Mouse (Mus musculus): Measurements from ENCODE around the gene Ina.

DNA sequence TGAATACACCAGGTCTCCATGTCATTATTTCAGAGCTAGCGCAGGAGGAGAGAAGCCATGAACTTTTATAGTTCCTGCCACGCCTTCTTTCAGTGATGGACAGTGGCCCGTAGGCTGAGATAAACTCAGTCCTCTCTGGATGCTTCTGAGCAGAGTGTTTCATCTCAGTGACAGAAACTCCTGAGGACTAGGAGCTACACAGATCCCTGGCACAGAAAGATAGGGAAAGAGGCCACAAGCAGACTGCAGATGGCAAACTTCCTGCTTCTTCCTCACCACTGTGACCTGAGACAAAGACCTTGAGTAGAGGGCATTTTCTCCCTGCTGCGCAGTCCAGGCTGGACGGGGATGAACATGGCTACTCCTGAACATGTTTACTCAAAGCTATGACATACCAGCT, 45.7 kb upstream of the Ina start:
- TF ChIP-seq EP300 (IDR thresholded peaks at IDR 0.05; ENCODE audit: low read depth in 1 of 2, low read length in 2 of 2) (peak in 1 of 2 experiments; percentile 50; a peak in 1 of 4 replicates), RAD21 (IDR thresholded peaks at IDR 0.05; ENCODE audit: low read depth, low read length) (no peak), CHD2 (IDR thresholded peaks at IDR 0.05; ENCODE audit: low read length) (no peak), NELFE (IDR thresholded peaks at IDR 0.05; ENCODE audit: low read depth, low read length) (0 out of 2 replicates have a peak, but pooled peaks have one; percentile 5), POLR2A (IDR thresholded peaks at IDR 0.05; ENCODE audit: control insufficient read depth in 1 of 2, insufficient read depth in 1 of 2, low read depth in 1 of 2, low read length in 2 of 2, poor library complexity in 1 of 2) (no peak), USF1 (IDR thresholded peaks at IDR 0.05; ENCODE audit: low read depth, low read length) (no peak), ZC3H11A (IDR thresholded peaks at IDR 0.05; ENCODE audit: low read depth, low read length) (no peak), UBTF (IDR thresholded peaks at IDR 0.05; ENCODE audit: borderline replicate concordance, insufficient read depth, low read depth, low read length) (no peak), JUND (IDR thresholded peaks at IDR 0.05; ENCODE audit: low read depth, low read length) (no peak), CTCF (IDR thresholded peaks at IDR 0.05 in 2 of 3, conservative IDR thresholded peaks at IDR 0.05 in 1 of 3; ENCODE audit: control insufficient read depth in 1 of 3, insufficient read depth in 1 of 3, low read depth in 2 of 3, low read length in 3 of 3, poor library complexity in 1 of 3, severe bottlenecking in 1 of 3) (no peak), MAX (IDR thresholded peaks at IDR 0.05; ENCODE audit: low read length) (no peak), GATA1 (IDR thresholded peaks at IDR 0.05; ENCODE audit: low read depth, low read length) (peak; percentile 36)

All from MEL (cell line).